Mouse (Mus musculus) liver, embryonic 14.5 days (tissue): ENCODE measurements around the gene Xkr7.

Experiments used
- CTCF ChIP-seq: IDR thresholded peaks from 2 replicates; pipeline ENCODE4 v1.5.1; 2016; ENCODE audit warnings: antibody characterized with exemption, low read depth, control low read depth
- EP300 ChIP-seq: IDR thresholded peaks from 2 replicates; pipeline ENCODE4 v1.6.1; 2016; ENCODE audit warnings: antibody characterized with exemption, low read depth

DNA sequence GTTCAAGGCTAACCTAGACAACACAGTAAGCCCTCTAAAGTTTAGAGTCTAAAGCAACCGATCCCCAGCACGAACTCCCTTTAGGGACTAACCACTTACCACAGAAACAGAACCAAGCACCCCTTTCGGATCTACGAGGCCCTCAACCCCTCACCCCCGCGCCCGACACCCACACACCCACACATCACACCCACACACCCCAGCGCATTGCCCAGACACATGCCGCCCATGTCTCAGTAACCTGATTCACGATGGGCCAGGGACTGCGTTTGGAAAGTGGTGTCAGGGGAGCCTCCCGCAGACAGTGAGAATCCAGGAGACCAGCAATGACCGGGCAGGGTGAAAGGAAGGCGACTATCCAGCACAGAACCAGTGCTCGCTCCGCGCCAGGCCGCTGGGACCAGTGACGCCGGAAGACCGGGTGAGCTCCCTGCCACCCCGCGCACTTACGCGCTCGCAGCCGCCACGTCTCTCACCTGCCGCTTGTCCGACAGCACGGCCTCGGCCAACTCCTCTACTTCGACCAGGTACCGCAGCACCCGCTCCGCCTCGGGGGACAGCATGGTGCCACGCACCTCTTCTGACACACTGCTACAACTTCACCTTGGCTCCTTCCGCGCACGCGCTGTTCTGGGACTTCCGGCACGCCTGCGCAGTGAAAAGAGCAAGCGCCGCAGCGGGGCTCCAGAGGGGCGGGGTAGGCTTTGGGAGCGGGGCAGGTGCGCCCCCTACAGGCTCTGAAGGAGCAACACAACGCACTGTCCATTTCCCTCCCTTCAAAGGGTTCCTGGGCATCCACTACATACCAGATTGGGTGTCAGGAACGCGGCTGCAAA is 16.7 kb upstream of the Xkr7 start, which contains the start of gene Pdrg1:
- TF ChIP-seq EP300 (no peak), CTCF (peak; percentile 97)
